Mouse (Mus musculus) small intestine, adult 2 months (tissue): ENCODE results near the gene Pf4.

ENCODE experiments used
- CTCF ChIP-seq: fragments of 200-500 bp; IDR thresholded peaks from 2 replicates; pipeline ENCODE4 v1.5.1; 2012; ENCODE audit warnings: low read depth, mild to moderate bottlenecking, control low read depth, inconsistent platforms, low read length, moderate library complexity, mixed read lengths; ENCODE audit not compliant: insufficient replicate concordance, insufficient read length; ENCODE audit errors: extremely low read depth
- POLR2A ChIP-seq: fragments of 200-500 bp; IDR thresholded peaks from 2 replicates; pipeline ENCODE4 v1.6.1; 2012; ENCODE audit warnings: low read depth, mild to moderate bottlenecking, control low read depth, inconsistent platforms, low read length, moderate library complexity

- TF ChIP-seq CTCF (no peak), POLR2A (no peak)
Observed at GRCm38 (mm10) chr5:90789306-90790073, 17.3 kb downstream of the Pf4 start.
